Mouse (Mus musculus): ENCODE results near the gene Tle6.
A peak's percentile ranks its signal among the peaks of the same experiment; 100 is the strongest.

The Tle6 gene

GRCm38 (mm10) chr10:81591846-81592245 is 9.0 kb downstream of the Tle6 start:
- DNase-seq (ENCODE audit: low spot score) = no peak

- no peak for DNase-seq (ENCODE audit: low spot score)
These were observed 12.1 kb downstream of the Tle6 start for GRCm38 (mm10) chr10:81588739-81589138.

GRCm38 (mm10) chr10:81583347-81583746 is 17.5 kb downstream of the Tle6 start:
- DNase-seq (ENCODE audit: low spot score) = peak; percentile 68

DNA sequence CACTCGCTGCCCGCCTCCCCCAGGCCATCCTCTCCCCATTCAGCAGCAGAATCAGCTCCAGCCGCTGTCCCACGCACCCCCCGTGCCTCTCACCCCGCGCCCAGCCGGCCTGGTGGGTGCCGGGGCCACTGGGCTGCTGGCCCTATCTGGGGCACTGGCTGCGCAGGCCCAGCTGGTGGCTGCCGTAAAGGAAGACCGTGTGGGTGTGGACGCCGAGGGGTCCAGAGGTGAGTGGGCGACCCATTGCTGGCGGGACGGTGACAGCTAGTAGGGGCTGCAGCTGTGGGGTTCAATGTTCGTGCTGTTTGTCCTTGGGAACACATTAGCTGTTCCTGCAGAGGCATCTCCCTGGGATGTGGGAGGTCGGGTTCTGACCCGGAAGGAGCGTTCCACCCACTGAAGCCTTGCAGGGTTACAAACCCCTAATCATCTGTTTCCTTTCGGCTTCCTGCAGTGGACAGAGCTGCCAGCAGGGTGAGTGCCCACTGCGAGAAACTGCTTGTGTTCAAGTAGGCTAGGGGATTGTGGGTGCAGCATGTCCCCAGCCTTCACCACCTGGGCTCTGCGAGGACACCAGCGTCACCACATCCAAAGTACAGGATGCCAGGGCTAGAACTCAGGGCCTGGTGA is 20.3 kb downstream of the Tle6 start:
- no peak for DNase-seq (ENCODE audit: low spot score)

- DNase-seq (ENCODE audit: low spot score) = no peak
These were observed 20.9 kb downstream of the Tle6 start for GRCm38 (mm10) chr10:81579967-81580366.

GRCm38 (mm10) chr10:81575695-81576094 is 25.2 kb downstream of the Tle6 start:
- DNase-seq (ENCODE audit: low spot score) = peak; percentile 44

GRCm38 (mm10) chr10:81575208-81575631 is 25.7 kb downstream of the Tle6 start:
- DNase-seq (ENCODE audit: low spot score) = peak; percentile 68

DNA sequence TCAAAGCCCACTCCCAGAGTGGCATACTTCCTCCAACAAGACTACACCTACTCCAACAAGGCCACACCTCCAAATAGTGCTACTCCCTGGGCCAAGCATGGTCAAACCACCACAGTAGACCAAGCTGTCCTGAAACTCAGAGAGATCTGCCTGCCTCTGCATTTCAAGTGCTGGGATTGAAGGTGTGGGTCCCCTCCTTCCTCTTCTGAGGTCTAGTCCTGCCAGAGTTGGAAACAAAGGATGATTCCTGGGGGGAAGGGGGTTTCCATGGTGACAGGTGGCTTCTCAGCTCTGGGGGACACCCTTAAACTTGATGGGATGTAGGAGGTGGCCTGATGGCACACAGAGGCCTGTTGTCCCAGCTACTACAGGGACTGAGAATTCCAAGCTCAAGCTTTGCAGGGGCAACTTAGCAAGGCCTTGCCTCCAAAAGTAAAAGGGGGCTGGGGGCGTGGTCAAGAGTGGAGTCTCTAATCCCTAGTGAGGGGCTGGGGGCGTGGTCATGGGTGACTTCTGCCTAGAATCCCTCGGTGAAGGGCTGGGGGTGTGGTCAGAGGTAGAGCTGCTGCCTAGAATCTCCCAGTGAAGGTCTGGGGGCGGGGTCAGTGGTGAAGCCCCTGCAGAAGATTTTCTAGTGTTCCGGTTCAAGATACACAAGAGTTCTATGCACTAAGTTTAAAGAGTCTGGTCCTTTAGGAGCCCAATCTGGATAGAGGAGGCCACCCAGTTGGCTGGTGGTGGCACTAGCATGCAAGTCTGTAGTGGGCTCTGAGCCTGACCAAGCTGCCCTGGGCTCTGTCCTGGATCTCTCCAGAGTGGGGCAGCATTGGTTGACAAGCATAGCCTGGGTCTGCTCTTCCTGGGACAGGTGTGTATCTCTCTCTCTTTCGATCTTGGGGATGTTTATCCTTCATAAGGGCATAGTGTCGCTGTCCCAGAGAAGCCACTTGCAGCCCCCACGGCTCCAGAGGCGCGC is 26.5 kb downstream of the Tle6 start, which contains the start of gene Tle2:
TSS of gene Tle2 (plus strand) at position 481 of the 976 bp plus-strand sequence.
- no peak for DNase-seq (ENCODE audit: low spot score)

- peak; percentile 57 for DNase-seq (ENCODE audit: low spot score)
These were observed 27.9 kb downstream of the Tle6 start for GRCm38 (mm10) chr10:81572975-81573374.

DNA sequence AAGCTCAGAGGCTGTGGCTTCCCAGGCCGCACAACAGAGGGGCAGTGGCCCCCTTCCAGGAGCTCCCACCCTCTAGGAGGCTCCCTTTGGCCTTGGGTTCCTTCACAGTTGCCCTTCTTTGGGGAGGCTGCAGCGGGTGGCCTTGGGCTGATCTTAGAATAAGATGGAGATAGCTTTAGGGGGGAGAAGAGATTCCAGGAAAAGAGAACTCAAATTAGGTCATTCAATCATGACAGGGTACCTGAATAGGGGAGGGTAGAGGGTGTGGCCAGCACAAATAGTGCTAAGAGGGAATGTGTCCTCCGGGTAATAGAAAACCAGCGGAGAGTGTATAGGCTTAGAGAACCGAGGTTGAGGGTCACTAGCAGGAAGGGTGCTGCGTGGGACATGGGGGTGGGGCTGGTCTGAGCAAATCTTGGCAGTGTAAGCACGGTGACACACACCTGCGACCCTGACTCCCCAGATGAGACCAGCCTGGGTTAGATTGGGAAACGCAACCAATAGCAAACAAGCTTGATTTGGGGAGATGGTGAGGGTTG is 28.7 kb downstream of the Tle6 start:
- DNase-seq (ENCODE audit: low spot score) = peak; percentile 57

DNA sequence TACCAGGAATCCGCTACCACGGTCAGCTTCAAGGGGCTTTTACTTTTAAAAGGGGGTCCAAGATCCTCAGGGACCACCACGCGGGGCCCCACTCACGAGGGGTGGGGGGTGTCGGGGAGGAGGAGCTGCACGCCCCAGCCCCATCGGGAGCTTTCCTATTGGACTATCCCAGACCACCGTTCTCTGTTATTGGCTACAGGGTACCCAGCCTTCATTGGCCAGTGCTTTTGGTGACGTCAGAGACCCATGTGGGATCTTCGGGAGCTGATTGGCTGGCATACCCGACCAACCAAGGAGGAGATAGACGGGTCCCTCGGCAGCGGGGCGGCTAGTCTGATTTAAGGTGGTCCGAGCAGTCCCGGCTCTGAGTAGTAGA is 29.4 kb downstream of the Tle6 start:
- peak; percentile 96 for DNase-seq (ENCODE audit: low spot score)

DNA sequence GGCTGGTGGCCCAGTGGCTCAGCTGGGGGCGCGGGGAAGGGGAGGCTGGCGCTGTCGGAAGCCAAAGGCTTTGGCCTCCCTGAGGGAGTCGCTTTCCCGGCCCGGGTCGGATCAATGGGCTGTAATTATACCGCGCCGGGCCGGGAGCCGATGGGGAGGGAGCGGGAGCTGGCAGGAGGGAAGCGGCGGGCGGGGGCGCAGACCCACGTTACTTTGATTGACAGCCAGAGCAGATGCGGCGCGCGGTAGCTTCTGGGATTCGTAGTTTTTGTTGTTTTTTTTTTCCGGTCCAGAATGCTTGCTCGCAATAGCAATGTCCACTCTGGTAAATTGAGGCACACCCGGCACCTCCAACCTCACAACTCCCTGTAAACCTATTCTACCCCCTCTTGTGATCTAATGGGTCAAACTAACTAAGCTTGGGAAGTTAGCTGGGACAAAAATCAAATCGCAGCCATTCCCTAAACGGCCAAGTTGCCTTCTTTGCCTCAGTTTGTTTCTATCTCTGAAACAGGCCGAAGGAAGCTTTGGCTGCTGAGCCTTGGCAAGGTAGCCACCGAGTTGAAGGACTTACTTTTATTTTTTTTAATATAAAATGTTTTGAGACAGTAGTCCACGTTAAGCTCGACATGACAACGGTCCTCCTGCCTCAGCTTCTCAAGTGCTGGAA is 29.9 kb downstream of the Tle6 start:
- peak; percentile 93 for DNase-seq (ENCODE audit: low spot score)

DNA sequence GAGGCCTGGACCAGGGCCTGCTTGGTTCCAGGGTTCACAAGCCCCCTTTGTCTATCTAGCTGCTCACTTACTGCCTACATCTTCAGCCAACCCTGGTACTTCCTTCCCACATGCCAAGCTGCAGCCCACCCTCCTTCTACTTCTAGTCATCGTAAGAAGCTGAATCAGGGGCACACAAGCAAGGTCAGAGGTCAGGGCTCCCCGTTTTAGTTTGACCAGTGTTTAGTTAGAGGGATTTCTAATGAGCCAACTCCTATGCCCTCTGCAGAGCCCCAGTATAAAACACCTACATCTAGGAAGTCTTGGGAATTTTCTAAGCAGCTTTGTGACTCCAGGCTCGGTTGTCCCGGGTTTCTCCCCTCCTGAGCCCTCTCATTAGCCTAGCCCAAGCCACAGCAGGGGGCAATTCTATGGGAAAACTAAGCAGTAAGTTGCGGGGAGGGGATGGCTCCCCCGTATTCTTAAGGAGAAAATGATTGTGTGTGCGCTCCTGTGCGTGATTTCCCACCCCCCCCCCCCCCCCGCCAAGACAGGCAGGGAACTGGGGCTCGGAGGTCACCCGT is 30.6 kb downstream of the Tle6 start:
- DNase-seq (ENCODE audit: low spot score) = no peak

DNA sequence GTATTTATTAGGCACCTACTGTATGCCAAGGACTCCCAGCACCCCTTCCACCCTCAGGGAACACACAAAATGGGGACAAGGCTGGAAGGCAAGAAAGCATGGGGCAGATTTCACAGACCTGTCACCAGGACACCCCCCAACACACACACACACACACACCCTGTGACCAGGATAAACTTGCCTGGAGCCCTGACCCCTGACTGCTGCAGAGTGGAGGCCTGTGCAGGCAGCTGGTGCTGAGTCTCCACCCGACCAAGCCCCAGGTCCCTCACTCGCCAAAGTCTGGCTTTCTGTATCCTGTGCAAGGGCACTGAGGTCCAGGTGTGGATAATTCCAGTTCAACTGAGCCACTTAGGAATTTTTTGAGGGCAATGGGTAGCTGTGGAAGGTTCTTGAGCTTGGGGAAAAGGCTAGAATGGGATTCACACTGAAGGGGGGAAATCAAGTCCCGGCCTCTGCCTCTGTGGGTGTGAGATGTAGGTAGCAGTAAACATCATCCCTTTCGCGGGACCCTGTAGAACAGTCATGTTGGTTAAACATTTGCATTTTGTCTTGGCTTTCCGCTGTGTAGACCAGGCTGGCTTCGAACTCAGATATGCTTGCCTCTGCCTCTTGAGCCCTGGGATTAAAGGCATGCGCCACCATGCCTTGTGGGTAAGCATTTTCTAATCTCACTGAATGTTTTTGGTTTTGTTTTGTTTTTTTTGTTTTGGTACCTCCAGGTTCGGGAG is 31.2 kb downstream of the Tle6 start:
- no peak for DNase-seq (ENCODE audit: low spot score)

GRCm38 (mm10) chr10:81568381-81569191 is 32.3 kb downstream of the Tle6 start:
- DNase-seq (ENCODE audit: low spot score) = peak; percentile 82

DNA sequence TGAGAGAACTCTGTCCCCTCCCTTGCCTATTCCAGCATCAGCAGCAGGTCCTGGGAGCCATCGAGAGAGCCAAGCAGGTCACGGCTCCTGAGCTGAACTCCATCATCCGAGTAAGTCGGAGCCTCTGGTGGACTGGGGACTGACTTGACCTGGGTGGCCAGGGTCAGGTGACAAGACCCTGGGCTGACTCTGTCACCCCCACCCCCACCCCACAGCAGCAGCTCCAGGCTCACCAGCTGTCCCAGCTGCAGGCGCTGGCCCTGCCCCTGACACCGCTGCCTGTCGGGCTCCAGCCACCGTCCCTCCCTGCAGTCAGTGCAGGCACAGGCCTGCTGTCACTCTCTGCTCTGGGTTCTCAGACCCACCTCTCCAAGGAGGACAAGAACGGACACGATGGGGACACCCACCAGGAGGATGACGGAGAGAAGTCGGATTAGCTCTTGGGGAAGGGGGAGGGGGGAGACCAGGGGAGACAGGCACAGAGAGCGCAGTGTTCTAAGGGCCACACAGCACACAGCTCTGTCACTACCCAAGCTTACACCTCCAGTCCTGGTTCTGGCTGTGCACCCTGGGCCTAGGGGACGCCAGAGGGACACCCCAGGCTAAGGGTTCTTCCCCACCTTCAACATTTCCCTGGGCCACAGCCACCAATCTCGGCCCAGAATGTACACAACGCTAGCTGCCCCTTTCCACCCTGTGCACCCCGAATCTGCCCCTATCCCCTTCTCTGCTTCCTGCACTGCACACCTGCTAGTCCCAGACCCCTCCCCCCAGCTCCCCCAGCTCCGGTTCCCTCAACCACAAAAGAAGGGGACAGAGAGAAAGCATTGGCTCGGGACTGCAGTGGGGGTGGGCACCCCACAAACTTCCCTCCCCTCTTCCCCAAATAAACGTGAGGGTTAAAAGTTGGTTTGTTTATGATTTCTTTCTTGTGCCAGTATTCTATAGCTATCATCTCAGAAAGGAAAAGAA is 35.3 kb downstream of the Tle6 start:
- no peak for DNase-seq (ENCODE audit: low spot score)

- DNase-seq (ENCODE audit: low spot score) = peak; percentile 49
These were observed 36.1 kb downstream of the Tle6 start for GRCm38 (mm10) chr10:81564734-81565133.

GRCm38 (mm10) chr10:81564216-81564615 is 36.7 kb downstream of the Tle6 start:
- DNase-seq (ENCODE audit: low spot score) = peak; percentile 61

GRCm38 (mm10) chr10:81563481-81563880 is 37.4 kb downstream of the Tle6 start:
- peak; percentile 47 for DNase-seq (ENCODE audit: low spot score)

Data from ovary, postnatal 36 days (tissue).